Mouse (Mus musculus) liver, postnatal 0 days (tissue): ENCODE measurements around the gene Spag5. TPM values are rescaled to one million over a fixed set of nuclear protein-coding genes. Genes with fewer than 3 reads are reported as not detected.

Source experiments
- ATAC-seq: fragments of 200-750 bp; cut with Nextera tagmentation; 2 replicates; pipeline ENCODE4 v1.8.0; 2017; ENCODE audit warnings: mild to moderate bottlenecking, moderate library complexity
- DNase-seq: peaks from one replicate; pipeline ENCODE4 v3.0.0-alpha.2; 2016
- H3K27ac ChIP-seq: fragments of 300-500 bp; sonication (generic); 2 replicates; pipeline ENCODE4 v1.5.1; 2014; ENCODE audit warnings: antibody characterized with exemption, moderate library complexity, mild to moderate bottlenecking, low read depth
- H3K27me3 ChIP-seq: fragments of 300-500 bp; sonication (generic); 2 replicates; pipeline ENCODE4 v1.6.1; 2014; ENCODE audit warnings: low read length, control low read depth, mixed read lengths; ENCODE audit not compliant: insufficient read depth
- H3K36me3 ChIP-seq: fragments of 300-500 bp; sonication (generic); replicated peaks from 2 replicates; pipeline ENCODE4 v1.6.1; 2014; ENCODE audit warnings: mild to moderate bottlenecking, control low read depth, low read length, moderate library complexity, mixed read lengths; ENCODE audit not compliant: insufficient read depth
- H3K4me1 ChIP-seq: fragments of 300-500 bp; sonication (generic); 2 replicates; pipeline ENCODE4 v1.6.1; 2014; ENCODE audit warnings: antibody characterized with exemption, mild to moderate bottlenecking, control low read depth; ENCODE audit not compliant: insufficient read depth
- H3K4me2 ChIP-seq: fragments of 300-500 bp; sonication (generic); 2 replicates; pipeline ENCODE4 v1.6.1; 2014; ENCODE audit warnings: low read depth, mild to moderate bottlenecking, low read length, moderate library complexity, mixed read lengths
- H3K4me3 ChIP-seq: fragments of 300-500 bp; sonication (generic); 2 replicates; pipeline ENCODE4 v1.5.1; 2014; ENCODE audit warnings: low read depth, low read length
- H3K9ac ChIP-seq: fragments of 300-500 bp; sonication (generic); replicated peaks from 2 replicates; pipeline ENCODE4 v1.6.1; 2014; ENCODE audit warnings: mild to moderate bottlenecking, moderate library complexity
- H3K9me3 ChIP-seq: fragments of 300-500 bp; sonication (generic); 2 replicates; pipeline ENCODE4 v1.6.1; 2016; ENCODE audit warnings: mild to moderate bottlenecking, control low read depth, low read length, mixed read lengths
- CTCF ChIP-seq: sonication (generic); IDR thresholded peaks from 2 replicates; pipeline ENCODE4 v1.5.1; 2016; ENCODE audit warnings: antibody characterized with exemption, low read depth
- EP300 ChIP-seq: IDR thresholded peaks from 2 replicates; pipeline ENCODE4 v1.6.1; 2016; ENCODE audit warnings: antibody characterized with exemption, low read depth, mild to moderate bottlenecking
- WGBS: fragments of 180-500 bp; shearing (Covaris S2); extraction: QIAGEN DNeasy Blood & Tissue Kit; methylation state at CpG from one replicate; pipeline ENCODE4 v1.1.7; 2014; ENCODE audit not compliant: insufficient replicate concordance; 5-methylcytosine and 5-hydroxymethylcytosine counted together
- polyA plus RNA-seq: library from polyadenylated mRNA; unstranded; fragments of >200 nt; fragmentation: Nextera tagmentation; extraction: Ambion mirVana; gene quantifications from 2 replicates; pipeline ENCODE4 v1.2.1, GENCODE M21; 2015

The Spag5 gene
- polyA plus RNA-seq, 1 experiment from 2014 or later, result 11.4 TPM

- no peak for DNase-seq
- Histone ChIP-seq H3K9ac (no peak overlapping the region), H3K4me2 (no peak overlapping the region), H3K4me1 (no peaks in the 10 kb centered on the region), H3K36me3 (peaks cover 86% of the 10 kb centered on the region), H3K9me3 (no peaks in the 10 kb centered on the region), H3K27ac (no peak overlapping the region), H3K27me3 (no peaks in the 10 kb centered on the region), H3K4me3 (no peak overlapping the region)
- 95% methylated on average over 2 of the region's 2 CpGs for WGBS
- no peak for TF ChIP-seq CTCF
- TF ChIP-seq EP300, result no peak
- no peak for ATAC-seq
These were observed 17.1 kb downstream of the Spag5 start for GRCm38 (mm10) chr11:78318411-78318810.

- H3K4me2 ChIP-seq, result no peak overlapping the region
These were observed 20.9 kb downstream of the Spag5 start for GRCm38 (mm10) chr11:78322076-78322831.

GRCm38 (mm10) chr11:78322860-78323259 is 21.5 kb downstream of the Spag5 start, which contains the start of gene Aldoc:
Gene Aldoc, plus strand, starts transcription at chr11:78322968.
- Histone ChIP-seq H3K27me3 (no peaks in the 10 kb centered on the region), H3K9ac (peak within 1 kb of the TSS; percentile 45), H3K4me1 (no peaks in the 10 kb centered on the region), H3K27ac (peak within 1 kb of the TSS; percentile 73), H3K4me2 (peak within 1 kb of the TSS; percentile 55), H3K9me3 (no peaks in the 10 kb centered on the region), H3K4me3 (peak within 1 kb of the TSS; percentile 23), H3K36me3 (peaks cover 45% of the 10 kb centered on the region)
- DNase-seq (peak; percentile 90), ATAC-seq (peak; percentile 99)
- no peak for TF ChIP-seq EP300
- 0 out of 2 replicates have a peak, but pooled peaks have one; percentile 8 for TF ChIP-seq CTCF
- 3% methylated on average over 15 of the region's 15 CpGs for WGBS

More at GRCm38 (mm10) chr11:78322076-78322831, 20.9 kb downstream of the Spag5 start:
- H3K4me1 ChIP-seq, result no peaks in the 10 kb centered on the region
- DNase-seq (no peak), ATAC-seq (no peak)
- H3K4me3 ChIP-seq, result no peak overlapping the region
- no peak overlapping the region for H3K9ac ChIP-seq
- H3K9me3 ChIP-seq, result no peaks in the 10 kb centered on the region
- peaks cover 51% of the 10 kb centered on the region for H3K36me3 ChIP-seq
- 67% methylated on average over 2 of the region's 2 CpGs for WGBS
- H3K27me3 ChIP-seq, result no peaks in the 10 kb centered on the region
- peak overlapping the region; percentile 19; the same call in 1 of the 2 replicates for H3K27ac ChIP-seq
- TF ChIP-seq CTCF (no peak), EP300 (no peak)

GRCm38 (mm10) chr11:78324000-78324785 is 22.9 kb downstream of the Spag5 start:
- no peak for TF ChIP-seq EP300
- TF ChIP-seq CTCF, result no peak
- Histone ChIP-seq H3K27ac (no peak overlapping the region), H3K36me3 (peaks cover 32% of the 10 kb centered on the region), H3K4me3 (no peak overlapping the region), H3K4me1 (peaks cover 5% of the 10 kb centered on the region), H3K9ac (no peak overlapping the region), H3K9me3 (no peaks in the 10 kb centered on the region), H3K27me3 (no peaks in the 10 kb centered on the region), H3K4me2 (peak overlapping the region; percentile 55; the same call in 1 of the 2 replicates)
- DNase-seq, result no peak
- ATAC-seq, result no peak
- 85% methylated on average over 15 of the region's 15 CpGs for WGBS

- no peak for TF ChIP-seq EP300
- TF ChIP-seq CTCF, result no peak
- no peak for DNase-seq
- ATAC-seq, result no peak
- H3K9ac ChIP-seq, result no peak overlapping the region
- no peak overlapping the region for H3K4me3 ChIP-seq
- H3K4me1 ChIP-seq, result peaks cover 10% of the 10 kb centered on the region
- no peak overlapping the region for H3K4me2 ChIP-seq
- H3K9me3 ChIP-seq, result no peaks in the 10 kb centered on the region
- no peak overlapping the region for H3K27ac ChIP-seq
- WGBS, result 93% methylated on average over 12 of the region's 12 CpGs
- no peaks in the 10 kb centered on the region for H3K27me3 ChIP-seq
- H3K36me3 ChIP-seq, result peaks cover 25% of the 10 kb centered on the region
These were observed 23.6 kb downstream of the Spag5 start for GRCm38 (mm10) chr11:78324965-78325364.

GRCm38 (mm10) chr11:78327215-78327614 is 25.9 kb downstream of the Spag5 start:
- ATAC-seq (no peak), DNase-seq (no peak)
- Histone ChIP-seq H3K4me2 (no peak overlapping the region), H3K4me3 (no peak overlapping the region), H3K27me3 (no peaks in the 10 kb centered on the region), H3K27ac (no peak overlapping the region), H3K36me3 (peaks cover 5% of the 10 kb centered on the region; the same call in 1 of the 2 replicates), H3K4me1 (peaks cover 10% of the 10 kb centered on the region), H3K9ac (no peak overlapping the region), H3K9me3 (no peaks in the 10 kb centered on the region)
- 90% methylated on average over 4 of the region's 4 CpGs for WGBS
- no peak for TF ChIP-seq CTCF
- TF ChIP-seq EP300, result no peak
